Mouse (Mus musculus) testis, adult 2 months (tissue): ENCODE results near the gene Coq5.

Source experiments
- CTCF ChIP-seq: fragments of 200-500 bp; IDR thresholded peaks from 2 replicates; pipeline ENCODE4 v1.5.1; 2012; ENCODE audit warnings: low read depth, mild to moderate bottlenecking, inconsistent platforms, low read length, moderate library complexity; ENCODE audit not compliant: control insufficient read depth, insufficient read depth, insufficient replicate concordance
- POLR2A ChIP-seq: fragments of 200-500 bp; IDR thresholded peaks from 2 replicates; pipeline ENCODE4 v1.6.1; 2012; ENCODE audit warnings: low read depth, mild to moderate bottlenecking, inconsistent platforms, low read length, moderate library complexity; ENCODE audit not compliant: control insufficient read depth

- TF ChIP-seq CTCF = no peak
- TF ChIP-seq POLR2A = no peak
These were observed 44.1 kb upstream of the Coq5 start for GRCm38 (mm10) chr5:115235323-115235771.
